Mouse (Mus musculus): ENCODE results near the gene Crtac1.

GRCm38 (mm10) chr19:42440089-42440488, 8.5 kb upstream of the Crtac1 start:
- TF ChIP-seq CTCF (IDR thresholded peaks at IDR 0.05; ENCODE audit: borderline replicate concordance, insufficient read depth, low read length) = no peak
- no peak for TF ChIP-seq POLR2A (IDR thresholded peaks at IDR 0.05; ENCODE audit: low read depth, low read length)

Data from embryonic fibroblast, embryonic 13.5 days (primary cell).